Mouse (Mus musculus): Measurements from ENCODE around the gene Cdh16.
"Not testable (repeated sequence)": the region's sequence is repeated elsewhere in the genome, so short reads cannot be mapped to it uniquely, and the experiment has no call there.

The Cdh16 gene

DNA sequence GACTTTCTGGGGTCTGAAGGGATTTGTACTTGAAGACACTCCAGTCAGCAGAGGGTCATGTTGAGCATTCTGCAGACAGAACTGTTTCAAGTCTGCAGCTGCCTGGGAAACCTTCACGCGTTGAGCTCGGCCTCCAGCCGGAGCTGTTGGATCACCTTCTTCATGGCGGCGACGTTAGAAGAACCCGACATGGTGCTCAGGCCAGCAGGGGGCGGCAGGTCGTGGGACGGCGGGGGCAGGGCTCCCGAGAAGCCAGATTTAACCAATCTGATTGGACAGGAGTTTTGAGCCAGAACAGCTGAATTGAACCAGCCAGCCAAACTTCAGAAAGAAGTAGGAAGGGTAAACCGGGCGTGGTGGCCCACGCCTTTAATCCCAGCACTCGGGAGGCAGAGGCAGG is 46.6 kb downstream of the Cdh16 start:
- intact Hi-C loops (cut with DNase I) = not testable (repeated sequence)

DNA sequence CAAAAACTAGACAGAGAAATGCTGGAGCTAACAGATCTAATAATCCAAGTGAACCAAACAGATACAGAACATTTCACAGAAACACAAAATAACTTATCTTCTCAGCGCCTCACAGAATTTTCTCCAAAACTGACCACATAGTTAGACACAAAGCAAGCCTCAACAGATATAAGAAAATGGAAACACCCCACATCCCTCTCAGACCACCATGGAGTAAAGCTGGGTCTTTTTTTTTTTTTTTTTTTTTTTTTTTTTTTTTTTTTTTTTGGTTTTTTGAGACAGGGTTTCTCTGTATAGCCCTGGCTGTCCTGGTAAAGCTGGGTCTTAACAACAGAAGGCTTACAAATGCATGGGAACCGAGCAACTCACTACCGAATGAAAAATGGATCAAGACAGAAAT is 47.4 kb downstream of the Cdh16 start:
- intact Hi-C loops (cut with DNase I) = no loop called here

DNA sequence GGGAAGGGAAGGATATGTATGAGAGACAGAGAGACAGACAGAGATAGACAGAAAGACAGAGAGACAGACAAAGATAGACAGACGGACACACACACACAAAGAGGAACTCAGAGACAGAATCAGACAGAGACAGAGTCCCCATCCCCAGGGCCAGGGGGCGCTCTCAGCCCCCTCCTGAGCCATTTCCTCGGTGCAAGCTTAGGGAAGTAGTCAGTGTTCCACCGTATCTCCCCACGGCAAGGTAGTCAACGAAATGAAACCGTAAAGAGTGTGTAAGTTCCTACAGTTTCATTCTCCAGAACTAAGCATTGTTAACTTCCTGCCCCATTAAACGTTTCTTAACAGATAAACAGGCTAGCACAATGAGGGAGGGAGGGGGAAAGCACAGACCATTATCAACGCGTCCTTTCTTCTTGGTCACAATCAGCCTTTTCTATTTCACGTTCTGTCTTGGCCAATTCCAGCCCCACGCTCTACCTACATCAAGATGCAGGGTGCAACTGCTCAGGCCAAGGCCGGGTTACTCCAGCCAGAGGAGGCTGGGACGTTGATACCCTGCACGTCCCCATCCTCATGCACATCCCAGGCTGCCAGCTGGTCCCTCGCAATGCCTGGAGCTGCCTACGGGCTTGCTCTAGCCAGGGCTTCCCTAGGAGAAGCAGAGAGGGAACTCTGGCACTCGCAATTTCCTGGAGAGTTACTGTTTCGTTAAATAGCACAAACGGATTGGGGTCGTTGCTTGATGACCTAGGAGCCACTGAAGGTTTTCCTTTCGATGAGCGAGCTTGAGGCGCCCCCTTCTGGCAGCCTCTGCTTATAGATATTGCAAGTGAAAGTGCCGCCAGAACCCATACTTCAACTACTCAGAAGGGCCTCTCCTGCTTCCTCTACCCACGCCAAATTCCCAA is 53.5 kb downstream of the Cdh16 start:
- intact Hi-C loops (cut with DNase I) = loop anchor here (2.0 kb wide), 1 partner anchor 226 kb away; no protein-coding TSS in a partner anchor

DNA sequence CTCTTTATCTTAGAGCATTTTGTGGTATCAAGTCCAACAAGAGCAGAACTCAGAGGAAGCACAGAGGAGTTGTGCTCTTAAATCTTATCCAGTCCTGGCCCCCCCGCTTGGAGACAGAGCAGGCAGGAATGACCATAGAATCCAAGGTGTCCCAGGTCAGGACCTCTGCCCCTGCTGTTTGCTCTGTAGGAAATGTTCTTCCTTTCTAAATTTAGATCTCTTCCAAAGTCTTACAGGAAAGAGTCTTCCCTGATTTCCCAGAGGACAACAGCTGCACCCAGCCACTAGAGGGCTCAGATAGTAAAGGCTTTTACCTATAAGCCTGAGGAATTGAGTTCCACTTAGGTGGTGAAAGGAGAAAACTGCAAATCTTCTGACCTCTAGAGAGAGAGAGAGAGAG is 54.6 kb downstream of the Cdh16 start:
- intact Hi-C loops (cut with DNase I) = loop anchor here (2.0 kb wide), 1 partner anchor 35 kb away; the partner anchor contains the start of genes Car7 and Nae1

DNA sequence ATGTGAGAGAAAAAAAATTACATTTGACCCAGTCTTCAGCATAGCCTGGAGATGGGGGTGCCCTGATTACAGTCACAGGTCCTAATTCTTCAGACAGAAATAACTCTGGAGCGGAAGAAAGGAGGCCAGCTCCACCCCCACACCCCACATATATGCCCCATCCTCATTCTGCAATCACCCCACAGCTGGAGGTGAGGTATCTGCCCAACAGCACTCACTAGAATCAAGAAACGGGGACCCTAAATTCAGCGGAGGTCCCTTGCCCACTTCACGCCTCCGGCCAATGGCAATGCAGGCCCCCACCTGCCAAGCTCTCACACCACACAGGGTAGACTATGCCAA is 58.8 kb downstream of the Cdh16 start:
- intact Hi-C loops (cut with DNase I) = no loop called here

DNA sequence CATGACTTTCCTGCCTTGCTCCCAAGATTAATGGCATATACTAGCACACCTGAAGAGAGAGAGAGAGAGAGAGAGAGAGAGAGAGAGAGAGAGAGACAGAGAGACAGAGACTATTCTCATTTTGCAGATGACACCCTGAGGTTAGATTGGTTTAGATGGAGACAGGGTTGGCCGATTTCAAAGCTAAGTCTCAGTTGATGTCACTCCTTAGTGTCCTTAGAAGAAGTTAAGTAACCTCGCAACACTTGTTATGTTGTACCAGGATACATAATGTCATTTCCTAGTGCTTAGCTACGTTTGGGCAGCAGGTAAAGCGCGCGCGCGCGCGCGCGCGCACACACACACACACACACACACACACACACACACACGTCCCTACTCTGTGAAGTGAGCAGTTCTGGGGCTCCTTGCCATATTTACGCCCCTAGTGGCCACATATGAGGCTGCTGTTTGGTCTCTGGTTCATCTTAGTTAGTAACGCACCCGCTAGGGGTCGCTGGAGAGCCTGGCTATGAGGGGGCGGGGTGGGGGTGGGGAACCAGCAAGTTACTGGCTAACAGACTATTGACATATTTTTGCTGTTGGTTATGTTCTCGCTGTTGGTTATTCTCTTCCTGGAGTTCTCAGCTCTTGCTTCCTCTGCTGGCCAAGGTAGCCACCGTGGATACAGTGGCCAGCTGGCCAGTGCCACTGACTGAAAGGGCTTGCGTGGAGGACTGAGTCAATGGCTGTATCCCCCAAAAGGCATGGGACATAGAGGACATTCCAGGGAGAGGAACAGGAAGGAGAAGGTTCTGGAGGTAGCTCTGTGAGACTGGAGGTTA is 59.4 kb downstream of the Cdh16 start:
- intact Hi-C loops (cut with DNase I) = no loop called here

- intact Hi-C loops (cut with DNase I) = no loop called here
Observed at GRCm38 (mm10) chr8:104560731-104561130, 63.5 kb downstream of the Cdh16 start.

- intact Hi-C loops (cut with DNase I) = no loop called here
Observed at GRCm38 (mm10) chr8:104557226-104557625, 67.0 kb downstream of the Cdh16 start.

DNA sequence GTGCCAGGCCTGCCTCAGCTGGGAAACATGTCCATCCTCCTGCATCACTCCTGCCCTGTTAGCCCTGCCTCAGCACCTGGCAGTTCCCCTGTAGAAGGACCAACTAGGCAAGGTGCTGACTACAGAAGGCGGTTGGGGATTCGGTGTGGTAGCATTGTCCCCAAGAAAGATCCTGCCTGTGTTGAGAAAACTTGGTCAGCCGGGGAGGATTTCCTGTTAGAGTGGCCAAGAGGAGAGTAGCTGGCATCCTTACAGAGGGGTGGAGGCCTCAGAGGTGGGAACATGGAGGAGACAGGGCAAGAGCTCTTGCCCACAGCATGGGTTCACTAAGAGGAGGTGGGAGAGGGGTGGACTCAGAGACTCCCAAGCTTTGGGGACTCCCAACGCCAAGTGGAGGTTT is 69.0 kb downstream of the Cdh16 start:
- intact Hi-C loops (cut with DNase I) = no loop called here

Data from adrenal gland (tissue).